Mouse (Mus musculus): ENCODE data around the gene Speg. TPM values are rescaled to one million over a fixed set of nuclear protein-coding genes. Genes with fewer than 3 reads are reported as not detected.
A peak's percentile ranks its signal among the peaks of the same experiment; 100 is the strongest.

Gene Speg
- total and polyA plus RNA-seq, 3 experiments: 9.9 to 56.5 (median 15.2) TPM

GRCm38 (mm10) chr1:75393846-75394245, 18.7 kb downstream of the Speg start:
- DNase-seq: no peak

GRCm38 (mm10) chr1:75398761-75399402, 23.8 kb downstream of the Speg start:
- peak; percentile 85 for DNase-seq

- DNase-seq: peak; percentile 35
These were observed 24.8 kb downstream of the Speg start for GRCm38 (mm10) chr1:75399755-75400492.

GRCm38 (mm10) chr1:75400493-75401115, 25.5 kb downstream of the Speg start:
- no peak for DNase-seq

GRCm38 (mm10) chr1:75405547-75405946, 30.4 kb downstream of the Speg start:
- no peak for DNase-seq

- no peak for DNase-seq
These were observed 31.1 kb downstream of the Speg start for GRCm38 (mm10) chr1:75406173-75406572.

- DNase-seq: no peak
These were observed 32.0 kb downstream of the Speg start for GRCm38 (mm10) chr1:75407056-75407455.

- no peak for DNase-seq
These were observed 33.1 kb downstream of the Speg start for GRCm38 (mm10) chr1:75408210-75408609.

GRCm38 (mm10) chr1:75409950-75410349, 34.9 kb downstream of the Speg start:
- no peak for DNase-seq

GRCm38 (mm10) chr1:75412196-75412595, 37.1 kb downstream of the Speg start:
- no peak for DNase-seq

GRCm38 (mm10) chr1:75413749-75414148, 38.7 kb downstream of the Speg start:
- no peak for DNase-seq

GRCm38 (mm10) chr1:75421794-75422193, 46.7 kb downstream of the Speg start:
- DNase-seq: no peak

- DNase-seq: no peak
These were observed 47.2 kb downstream of the Speg start for GRCm38 (mm10) chr1:75422216-75422822.

GRCm38 (mm10) chr1:75422823-75423471, 47.9 kb downstream of the Speg start:
- peak; percentile 54 for DNase-seq

GRCm38 (mm10) chr1:75423780-75424390, 48.8 kb downstream of the Speg start:
- no peak for DNase-seq

- no peak for DNase-seq
These were observed 50.8 kb downstream of the Speg start for GRCm38 (mm10) chr1:75425796-75426471.

- peak; percentile 87 for DNase-seq
These were observed 60.6 kb downstream of the Speg start, which contains the start of gene Gmppa for GRCm38 (mm10) chr1:75435475-75436328. Gene Gmppa, plus strand, starts transcription at chr1:75435930.

- DNase-seq: no peak
These were observed 63.7 kb downstream of the Speg start for GRCm38 (mm10) chr1:75438782-75439181.

- DNase-seq: no peak
These were observed 65.6 kb downstream of the Speg start for GRCm38 (mm10) chr1:75440661-75441060.

GRCm38 (mm10) chr1:75441471-75441996, 66.4 kb downstream of the Speg start:
- no peak for DNase-seq

Data from adrenal gland, adult 2 months (tissue).